Mouse (Mus musculus): ENCODE measurements around the gene Fbxl14.
A peak's percentile ranks its signal among the peaks of the same experiment; 100 is the strongest.

The Fbxl14 gene

GRCm38 (mm10) chr6:119500086-119500485 lies 20.6 kb downstream of the Fbxl14 start:
- DNase-seq, result peak; percentile 37

- DNase-seq, result peak; percentile 62
Measured at GRCm38 (mm10) chr6:119502031-119502430, 22.6 kb downstream of the Fbxl14 start.

- no peak for DNase-seq
Measured at GRCm38 (mm10) chr6:119504756-119505155, 25.3 kb downstream of the Fbxl14 start.

GRCm38 (mm10) chr6:119505525-119506225 lies 26.2 kb downstream of the Fbxl14 start:
- DNase-seq, result no peak

- no peak for DNase-seq
Measured at GRCm38 (mm10) chr6:119508221-119508620, 28.8 kb downstream of the Fbxl14 start.

- no peak for DNase-seq
Measured at GRCm38 (mm10) chr6:119508634-119509375, 29.3 kb downstream of the Fbxl14 start.

- DNase-seq, result no peak
Measured at GRCm38 (mm10) chr6:119509437-119510037, 30.1 kb downstream of the Fbxl14 start.

- no peak for DNase-seq
Measured at GRCm38 (mm10) chr6:119512701-119513100, 33.2 kb downstream of the Fbxl14 start.

GRCm38 (mm10) chr6:119513452-119513851 lies 34.0 kb downstream of the Fbxl14 start:
- no peak for DNase-seq

GRCm38 (mm10) chr6:119514085-119514484 lies 34.6 kb downstream of the Fbxl14 start:
- DNase-seq, result no peak

GRCm38 (mm10) chr6:119520731-119521130 lies 41.3 kb downstream of the Fbxl14 start:
- no peak for DNase-seq

GRCm38 (mm10) chr6:119521482-119521900 lies 42.0 kb downstream of the Fbxl14 start:
- DNase-seq, result no peak

- DNase-seq, result no peak
Measured at GRCm38 (mm10) chr6:119521931-119522391, 42.5 kb downstream of the Fbxl14 start.

- no peak for DNase-seq
Measured at GRCm38 (mm10) chr6:119526498-119526897, 47.0 kb downstream of the Fbxl14 start.

GRCm38 (mm10) chr6:119529659-119530058 lies 50.2 kb downstream of the Fbxl14 start:
- DNase-seq, result no peak
